Mouse (Mus musculus) brain, embryonic 18.5 days (tissue): ENCODE measurements at regions not wholly inside any gene's neighbourhood (a gene's known extent, or its start where the extent isn't known, plus 50 kb on each side); places are given as distances from the start of the nearest gene placed in this dataset.

Experiments used
- DNase-seq: peaks from one replicate; pipeline ENCODE4 v3.0.0-alpha.2; 2012; ENCODE audit warnings: low read depth, low spot score

GRCm38 (mm10) chr14:123219590-123219989, 235.8 kb upstream of the Tmtc4 start:
- peak; percentile 64 for DNase-seq

DNA sequence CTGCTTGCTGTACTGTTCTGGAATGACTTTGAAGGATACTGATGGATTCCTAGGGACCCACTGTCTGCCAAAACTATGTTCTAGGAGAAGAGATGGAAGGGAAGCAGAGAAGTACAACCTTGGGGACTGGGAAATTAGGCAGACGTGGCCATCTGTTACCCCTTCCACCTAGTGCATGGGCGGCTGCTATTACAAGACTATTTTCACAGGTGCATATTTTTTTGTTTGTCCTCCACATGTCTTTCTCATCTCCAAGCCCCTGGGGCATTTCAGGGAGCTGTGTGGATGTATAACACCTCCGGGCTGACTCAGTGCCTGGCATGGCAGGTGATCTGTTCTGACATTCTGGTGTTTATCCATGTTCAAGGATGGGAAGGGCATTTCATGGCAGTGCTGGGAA, 226.4 kb upstream of the Tmtc4 start:
- no peak for DNase-seq

GRCm38 (mm10) chr14:123202848-123203247, 219.0 kb upstream of the Tmtc4 start:
- no peak for DNase-seq

DNA sequence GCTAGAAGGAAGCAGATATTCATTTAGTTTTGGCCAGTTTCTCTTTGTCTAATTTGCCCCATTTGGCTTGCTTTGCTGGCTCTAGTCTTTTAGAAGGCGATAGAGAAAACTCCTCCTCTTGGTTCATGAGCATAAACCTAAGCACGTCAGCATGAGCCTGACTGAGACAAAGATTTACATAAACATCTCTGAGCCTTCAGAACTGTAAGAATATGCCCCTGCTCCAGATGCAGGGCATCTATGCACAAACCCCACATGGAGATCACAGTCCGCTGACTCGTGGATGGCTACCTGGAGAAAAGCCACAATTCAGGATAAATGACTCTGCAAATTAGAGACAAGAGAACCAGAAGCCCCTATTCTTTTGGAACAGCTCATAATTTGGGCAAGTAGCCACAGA, 218.5 kb upstream of the Tmtc4 start:
- no peak for DNase-seq

GRCm38 (mm10) chr14:123201426-123202274, 217.8 kb upstream of the Tmtc4 start:
- peak; percentile 59 for DNase-seq

DNA sequence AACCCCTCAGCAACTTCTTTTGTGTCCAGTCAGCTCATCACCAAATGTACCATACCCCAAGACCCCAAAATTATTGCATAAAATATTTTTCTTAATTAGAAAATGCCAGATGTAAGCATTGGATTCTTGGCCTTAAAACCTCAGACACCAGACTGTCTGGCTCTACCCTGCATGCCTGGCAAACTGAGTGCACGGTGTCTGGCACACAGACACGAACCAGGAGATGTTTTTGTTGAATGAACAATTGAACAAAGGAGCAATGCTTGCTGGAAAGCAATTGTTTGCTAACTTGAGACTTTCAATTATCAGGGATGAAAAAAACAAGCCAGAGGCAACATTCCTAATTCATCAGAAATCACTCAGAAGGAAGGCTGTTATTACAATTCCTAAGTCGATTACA, 215.3 kb upstream of the Tmtc4 start:
- no peak for DNase-seq

DNA sequence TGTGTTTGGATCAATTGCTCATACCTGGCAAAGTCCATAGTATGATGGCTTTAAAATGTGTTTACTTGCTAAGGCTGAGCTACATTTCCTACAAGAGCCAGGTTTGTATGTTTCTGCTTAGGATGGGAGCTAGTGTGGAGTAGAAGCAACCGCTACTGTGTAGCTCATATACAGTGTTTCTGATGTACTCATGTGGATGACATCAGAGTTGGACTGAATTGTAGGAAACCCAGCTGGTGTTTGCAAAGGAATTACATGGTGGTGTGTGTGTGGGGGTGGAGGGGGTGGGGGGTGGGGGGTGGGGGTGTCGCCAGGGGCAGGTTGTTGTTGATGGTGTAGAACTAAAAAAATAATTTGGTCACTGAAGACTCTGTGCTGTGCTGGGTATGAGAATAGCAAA, 208.7 kb upstream of the Tmtc4 start:
- no peak for DNase-seq

GRCm38 (mm10) chr14:123190729-123191128, 206.9 kb upstream of the Tmtc4 start:
- DNase-seq = no peak

- DNase-seq = no peak
Observed at GRCm38 (mm10) chr14:123187270-123188058, 203.6 kb upstream of the Tmtc4 start.

DNA sequence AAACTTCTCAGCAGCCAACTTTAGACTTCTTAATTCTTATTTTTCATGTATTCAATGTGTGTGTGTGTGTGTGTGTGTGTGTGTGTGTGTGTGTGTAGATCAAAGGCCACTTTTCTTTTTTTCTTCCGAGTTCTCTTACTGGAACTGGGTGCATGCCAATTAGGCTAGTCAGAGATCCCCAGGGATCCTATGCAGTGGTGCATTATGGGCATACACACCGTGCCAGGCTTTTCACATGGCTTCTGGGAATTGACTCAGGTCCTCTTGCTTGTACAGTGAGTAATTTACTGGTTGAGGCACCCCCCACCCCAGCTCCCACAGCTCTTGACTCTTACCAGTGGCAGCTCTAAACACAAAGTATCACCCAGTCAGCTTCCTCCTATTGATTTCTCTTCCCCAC, 189.3 kb upstream of the Tmtc4 start:
- no peak for DNase-seq

- DNase-seq = no peak
Observed at GRCm38 (mm10) chr14:123171865-123172264, 188.0 kb upstream of the Tmtc4 start.

DNA sequence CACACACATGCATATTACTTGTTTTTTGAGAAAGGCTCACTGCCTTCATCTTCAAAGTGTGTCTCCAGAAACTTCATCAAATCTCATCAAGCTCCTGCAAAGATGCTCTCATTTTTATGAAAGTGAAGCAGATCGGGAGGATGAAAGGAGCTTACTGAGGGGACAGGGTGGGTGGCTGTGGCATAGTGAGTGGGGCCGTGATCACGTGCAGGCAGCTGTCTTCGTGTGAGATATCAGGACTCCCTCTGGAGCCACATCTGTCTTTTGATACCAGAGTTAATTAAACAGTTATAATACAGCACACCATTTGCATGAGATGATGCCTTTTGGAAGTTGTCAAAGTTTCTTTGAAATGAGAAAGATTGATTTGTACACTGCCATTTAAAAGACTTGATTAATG, 180.0 kb upstream of the Tmtc4 start:
- DNase-seq = no peak

GRCm38 (mm10) chr14:123143489-123144046, 159.7 kb upstream of the Tmtc4 start:
- no peak for DNase-seq

- DNase-seq = peak; percentile 47
Observed at GRCm38 (mm10) chr14:123138743-123139705, 155.2 kb upstream of the Tmtc4 start.

- DNase-seq = no peak
Observed at GRCm38 (mm10) chr14:123133979-123134378, 150.1 kb upstream of the Tmtc4 start.

GRCm38 (mm10) chr14:123120361-123120760, 136.5 kb upstream of the Tmtc4 start:
- no peak for DNase-seq

DNA sequence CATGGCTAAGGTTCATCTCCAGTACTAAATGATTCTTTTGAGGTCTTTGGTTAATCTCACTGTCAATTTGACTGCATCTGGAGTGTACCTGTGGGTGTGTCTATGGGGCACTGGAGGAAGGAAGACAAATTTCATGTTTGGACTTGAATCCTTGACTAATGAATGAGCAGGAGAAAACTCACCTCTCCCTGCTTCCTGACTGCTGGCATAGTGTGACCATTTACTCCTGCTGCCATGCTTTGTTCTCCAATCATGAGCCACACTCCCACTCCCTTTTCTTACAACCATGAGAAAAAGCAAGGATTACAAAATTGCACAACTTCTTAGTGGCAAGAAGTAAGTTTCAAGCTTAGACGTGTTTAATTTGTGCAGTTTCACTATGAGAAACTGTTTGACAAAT, 132.5 kb upstream of the Tmtc4 start:
- DNase-seq = no peak

- no peak for DNase-seq
Observed at GRCm38 (mm10) chr14:123110533-123110932, 126.7 kb upstream of the Tmtc4 start.

DNA sequence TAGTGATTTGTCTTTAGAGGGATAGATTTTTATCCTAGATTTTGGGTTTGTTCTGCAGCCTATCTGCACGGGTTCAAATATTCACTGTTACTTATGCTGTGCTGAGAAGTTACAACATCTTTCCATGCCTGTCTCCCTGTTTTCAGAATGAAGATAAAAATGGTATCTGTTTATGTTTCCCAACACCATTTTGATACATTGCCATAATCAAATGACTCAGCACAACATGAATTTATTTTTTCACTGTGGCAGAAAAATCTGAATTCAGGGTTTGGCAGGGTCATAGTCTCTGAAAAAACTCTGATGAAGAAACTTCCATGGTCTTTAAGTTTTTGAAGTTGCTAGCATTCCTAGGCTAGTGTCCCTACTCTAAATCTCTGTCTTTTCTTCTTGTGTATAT, 116.5 kb upstream of the Tmtc4 start:
- DNase-seq = no peak

DNA sequence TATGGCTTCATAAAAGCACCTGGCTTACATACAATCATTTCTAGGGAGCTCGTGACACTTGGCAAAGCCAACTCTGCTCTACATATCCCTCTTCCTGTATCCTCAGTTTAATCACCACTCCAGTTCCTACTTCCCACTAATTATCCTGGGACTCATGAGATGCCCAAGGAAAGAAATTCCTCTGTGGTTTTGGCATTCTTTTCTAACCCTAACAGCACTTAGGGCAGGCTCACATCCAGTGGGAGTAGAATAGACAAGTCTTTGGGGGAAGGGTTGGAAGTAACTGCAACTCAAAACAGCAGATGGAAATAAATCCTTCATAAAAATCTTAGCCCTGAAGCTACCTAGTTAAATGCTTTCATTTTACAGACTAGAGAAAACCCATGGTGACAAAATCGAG, 112.3 kb upstream of the Tmtc4 start:
- no peak for DNase-seq

GRCm38 (mm10) chr14:123082065-123082464, 98.2 kb upstream of the Tmtc4 start:
- no peak for DNase-seq
